Mouse (Mus musculus) ES-E14 (cell line): ENCODE measurements around the gene Crebrf.

Experiments
- CHD2 ChIP-seq: IDR thresholded peaks from 2 replicates; pipeline ENCODE4 v1.6.1; 2014; ENCODE audit warnings: mild to moderate bottlenecking, low read depth, low read length, inconsistent platforms
- HCFC1 ChIP-seq: IDR thresholded peaks from 2 replicates; pipeline ENCODE4 v1.6.1; 2012; ENCODE audit warnings: low read length, inconsistent platforms, borderline replicate concordance; ENCODE audit not compliant: insufficient read depth
- MAFK ChIP-seq: IDR thresholded peaks from 2 replicates; pipeline ENCODE4 v1.6.1; 2014; ENCODE audit warnings: mild to moderate bottlenecking, low read depth, low read length, inconsistent platforms; ENCODE audit not compliant: insufficient read depth
- ZC3H11A ChIP-seq: IDR thresholded peaks from 2 replicates; pipeline ENCODE4 v1.6.1; 2012; ENCODE audit warnings: low read depth, mild to moderate bottlenecking, inconsistent platforms, low read length, borderline replicate concordance
- ZNF384 ChIP-seq: IDR thresholded peaks from 2 replicates; pipeline ENCODE4 v1.6.1; 2012; ENCODE audit warnings: low read depth, low read length, inconsistent platforms

DNA sequence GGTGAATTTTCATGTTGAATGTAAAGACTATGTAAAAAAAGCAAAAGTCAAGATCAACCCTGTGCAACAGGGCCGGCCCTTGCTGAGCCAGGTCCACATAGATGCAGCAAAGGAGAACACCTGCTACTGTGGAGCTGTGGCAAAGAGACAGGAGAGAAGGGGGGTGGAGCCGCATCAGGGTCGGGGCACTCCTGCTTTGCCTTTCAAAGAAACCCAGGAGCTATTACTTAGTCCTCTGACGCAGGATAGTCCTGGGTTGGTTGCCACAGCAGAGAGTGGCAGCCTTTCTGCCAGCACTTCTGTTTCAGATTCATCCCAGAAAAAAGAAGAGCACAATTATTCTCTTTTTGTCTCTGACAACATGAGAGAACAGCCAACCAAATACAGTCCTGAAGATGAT, 27.1 kb downstream of the Crebrf start:
- TF ChIP-seq CHD2 = no peak
- TF ChIP-seq ZC3H11A = no peak
- no peak for TF ChIP-seq MAFK
- TF ChIP-seq HCFC1 = no peak
- TF ChIP-seq ZNF384 = no peak
